Mouse (Mus musculus): Measurements from ENCODE around the gene Pbp2. TPM values are rescaled to one million over a fixed set of nuclear protein-coding genes. Genes with fewer than 3 reads are reported as not detected.

The Pbp2 gene
- polyA plus RNA-seq, 1 experiment = 0.42 TPM

- DNase-seq (ENCODE audit: extremely low spot score in 1 of 2, low spot score in 1 of 2) = no peak
Measured at GRCm38 (mm10) chr6:135302421-135303125, 7.6 kb downstream of the Pbp2 start.

GRCm38 (mm10) chr6:135300469-135300868 is 9.7 kb downstream of the Pbp2 start:
- no peak for DNase-seq (ENCODE audit: extremely low spot score in 1 of 2, low spot score in 1 of 2)

GRCm38 (mm10) chr6:135299024-135299550 is 11.1 kb downstream of the Pbp2 start:
- DNase-seq (ENCODE audit: extremely low spot score in 1 of 2, low spot score in 1 of 2) = no peak

- DNase-seq (ENCODE audit: extremely low spot score in 1 of 2, low spot score in 1 of 2) = no peak
Measured at GRCm38 (mm10) chr6:135297570-135297969, 12.6 kb downstream of the Pbp2 start.

- peak in 1 of 2 experiments; percentile 17 for DNase-seq (ENCODE audit: extremely low spot score in 1 of 2, low spot score in 1 of 2)
Measured at GRCm38 (mm10) chr6:135296267-135296666, 13.9 kb downstream of the Pbp2 start.

GRCm38 (mm10) chr6:135295082-135295861 is 14.9 kb downstream of the Pbp2 start:
- peak in 1 of 2 experiments; percentile 6 for DNase-seq (ENCODE audit: extremely low spot score in 1 of 2, low spot score in 1 of 2)

GRCm38 (mm10) chr6:135294150-135294549 is 16.1 kb downstream of the Pbp2 start:
- DNase-seq (ENCODE audit: extremely low spot score in 1 of 2, low spot score in 1 of 2) = no peak

- DNase-seq (ENCODE audit: extremely low spot score in 1 of 2, low spot score in 1 of 2) = no peak
Measured at GRCm38 (mm10) chr6:135292391-135292790, 17.8 kb downstream of the Pbp2 start.

GRCm38 (mm10) chr6:135279856-135280255 is 30.3 kb downstream of the Pbp2 start:
- DNase-seq (ENCODE audit: extremely low spot score in 1 of 2, low spot score in 1 of 2) = no peak

GRCm38 (mm10) chr6:135279286-135279685 is 30.9 kb downstream of the Pbp2 start:
- no peak for DNase-seq (ENCODE audit: extremely low spot score in 1 of 2, low spot score in 1 of 2)

GRCm38 (mm10) chr6:135278302-135278701 is 31.9 kb downstream of the Pbp2 start:
- no peak for DNase-seq (ENCODE audit: extremely low spot score in 1 of 2, low spot score in 1 of 2)

- DNase-seq (ENCODE audit: extremely low spot score in 1 of 2, low spot score in 1 of 2) = no peak
Measured at GRCm38 (mm10) chr6:135276474-135277295, 33.5 kb downstream of the Pbp2 start.

- DNase-seq (ENCODE audit: extremely low spot score in 1 of 2, low spot score in 1 of 2) = no peak
Measured at GRCm38 (mm10) chr6:135275231-135275630, 35.0 kb downstream of the Pbp2 start.

- DNase-seq (ENCODE audit: extremely low spot score in 1 of 2, low spot score in 1 of 2) = no peak
Measured at GRCm38 (mm10) chr6:135273066-135273465, 37.1 kb downstream of the Pbp2 start.

GRCm38 (mm10) chr6:135271761-135272160 is 38.4 kb downstream of the Pbp2 start:
- DNase-seq (ENCODE audit: extremely low spot score in 1 of 2, low spot score in 1 of 2) = no peak

- DNase-seq (ENCODE audit: extremely low spot score in 1 of 2, low spot score in 1 of 2) = no peak
Measured at GRCm38 (mm10) chr6:135269626-135270025, 40.6 kb downstream of the Pbp2 start.

- no peak for DNase-seq (ENCODE audit: extremely low spot score in 1 of 2, low spot score in 1 of 2)
Measured at GRCm38 (mm10) chr6:135268392-135268791, 41.8 kb downstream of the Pbp2 start.

GRCm38 (mm10) chr6:135267221-135267620 is 43.0 kb downstream of the Pbp2 start:
- no peak for DNase-seq (ENCODE audit: extremely low spot score in 1 of 2, low spot score in 1 of 2)

- DNase-seq (ENCODE audit: extremely low spot score in 1 of 2, low spot score in 1 of 2) = no peak
Measured at GRCm38 (mm10) chr6:135266056-135266455, 44.1 kb downstream of the Pbp2 start.

- DNase-seq (ENCODE audit: extremely low spot score in 1 of 2, low spot score in 1 of 2) = no peak
Measured at GRCm38 (mm10) chr6:135264136-135264535, 46.1 kb downstream of the Pbp2 start.

- DNase-seq (ENCODE audit: extremely low spot score in 1 of 2, low spot score in 1 of 2) = no peak
Measured at GRCm38 (mm10) chr6:135262565-135262964, 47.6 kb downstream of the Pbp2 start.

Measured in frontal cortex, adult 2 months (tissue).